8 mouse cellular contexts compared by ENCODE assay signal in the genomic region with DNA sequence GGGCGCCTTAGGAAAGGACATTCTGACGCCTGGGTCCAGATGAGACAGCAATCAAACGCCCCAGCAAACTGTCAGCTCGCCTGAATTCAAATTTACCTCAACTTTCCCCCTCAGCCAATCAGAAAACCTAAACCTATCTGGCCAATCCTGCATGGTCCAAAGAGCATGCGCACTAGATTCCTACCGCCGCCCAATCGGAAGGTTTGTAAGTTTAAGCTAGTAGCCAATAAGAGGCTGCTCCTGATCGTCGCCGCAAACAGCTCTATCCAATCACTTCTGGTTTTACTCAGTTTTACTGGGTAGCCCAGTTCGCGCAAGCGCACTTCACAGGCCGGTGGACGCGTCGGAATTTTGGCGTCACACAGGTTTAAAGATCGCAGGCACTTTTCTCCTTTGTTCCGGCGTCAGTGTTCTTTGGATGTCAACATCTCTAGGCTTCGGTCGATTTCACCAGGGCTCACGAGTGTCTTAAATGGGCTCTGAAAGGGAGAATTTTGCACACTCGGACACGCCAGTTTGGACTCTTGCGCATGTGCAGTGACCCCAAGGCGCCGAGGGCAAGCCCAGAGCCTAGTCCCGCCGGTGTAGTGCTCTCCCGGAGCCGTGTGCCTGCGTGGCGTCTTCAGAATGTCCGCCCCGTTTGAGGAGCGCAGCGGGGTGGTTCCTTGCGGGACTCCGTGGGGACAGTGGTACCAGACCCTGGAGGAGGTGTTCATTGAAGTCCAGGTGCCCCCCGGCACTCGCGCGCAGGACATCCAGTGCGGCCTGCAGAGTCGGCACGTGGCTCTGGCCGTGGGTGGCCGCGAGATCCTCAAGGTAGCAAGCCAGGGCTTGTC. TPM values are rescaled to one million over a fixed set of nuclear protein-coding genes. Genes with fewer than 3 reads are reported as not detected.
A peak's percentile ranks its signal among the peaks of the same experiment; 100 is the strongest.
DNase-seq lines count a peak whose midpoint lies in the region; ATAC-seq and TF ChIP-seq lines count a peak whose summit lies in the region.

A gene (minus strand): TSS at position 84 of the 836 bp plus-strand sequence.
A gene (plus strand): TSS at position 329 of the 836 bp plus-strand sequence.

- TF ChIP-seq CTCF in lung, adult 2 months (IDR thresholded peaks at IDR 0.05; ENCODE audit: insufficient read depth, low read length), result no peak

- peak; percentile 43; the same call in 1 of the 2 replicates for TF ChIP-seq POLR2A in lung, adult 2 months (IDR thresholded peaks at IDR 0.05; ENCODE audit: borderline replicate concordance, extremely low read depth, low read depth, low read length)

- peak within 1 kb of the TSS; percentile 94 for H3K27ac ChIP-seq in ES-E14 (ENCODE audit: insufficient read depth, low read depth, low read length, poor library complexity, severe bottlenecking)
- peak within 1 kb of the TSS; percentile 69 for H3K27ac ChIP-seq in forebrain, embryonic 15.5 days (replicated peaks)

- WGBS in forebrain, embryonic 15.5 days, result under 1% methylated on average over 52 of the region's 52 CpGs
- under 1% methylated on average over 52 of the region's 52 CpGs for WGBS in lung, adult 2 months

- H3K4me3 ChIP-seq in ES-E14 (ENCODE audit: insufficient read depth in 1 of 2, low read depth in 1 of 2, low read length in 2 of 2, poor library complexity in 1 of 2, severe bottlenecking in 1 of 2), result peak within 1 kb of the TSS; percentile 76 to 96
- peak within 1 kb of the TSS; percentile 71 for H3K4me3 ChIP-seq in forebrain, embryonic 15.5 days
- peak within 1 kb of the TSS; percentile 94 for H3K4me3 ChIP-seq in lung, adult 2 months (replicated peaks; ENCODE audit: extremely low read depth, low read depth, low read length)

- peaks cover 0 to 4% of the 10 kb centered on the region in 2 experiments; a peak in 1 of 4 replicates for H3K4me1 ChIP-seq in ES-E14 (ENCODE audit: control insufficient read depth in 2 of 2, insufficient read depth in 2 of 2, low read length in 2 of 2, poor library complexity in 1 of 2)
- H3K4me1 ChIP-seq in forebrain, embryonic 15.5 days, result peaks cover 39% of the 10 kb centered on the region
- H3K4me1 ChIP-seq in lung, adult 2 months (ENCODE audit: control insufficient read depth, insufficient read depth, low read length), result peaks cover 7% of the 10 kb centered on the region

- no peaks in the 10 kb centered on the region for H3K9me3 ChIP-seq in ES-E14 (ENCODE audit: control insufficient read depth, insufficient read depth, low read depth, low read length)
- no peaks in the 10 kb centered on the region for H3K9me3 ChIP-seq in forebrain, embryonic 15.5 days

- peaks cover 15% of the 10 kb centered on the region for H3K36me3 ChIP-seq in ES-E14 (ENCODE audit: control insufficient read depth, insufficient read depth, low read length, poor library complexity, severe bottlenecking)
- peaks cover 24% of the 10 kb centered on the region for H3K36me3 ChIP-seq in forebrain, embryonic 15.5 days

- intact Hi-C loops in heart, postnatal 25 days (cut with DNase I), result loop anchor here (2.0 kb wide), 2 partner anchors 21 to 43 kb away; a partner anchor contains a TSS

- peak within 1 kb of the TSS; percentile 84 for H3K4me2 ChIP-seq in forebrain, embryonic 15.5 days (replicated peaks)

- ATAC-seq in forebrain, embryonic 15.5 days (replicated peaks), result peak; percentile 99
- peak; percentile 99 for ATAC-seq in neutrophil, adult 5-6 weeks (ENCODE audit: extremely low read depth, insufficient number of reproducible peaks, low FRiP score, poor library complexity, severe bottlenecking)

- DNase-seq in ES-E14 (ENCODE audit: low read depth, low spot score), result peak; percentile 98
- DNase-seq in cerebellum, adult 11-12 months, result peak; percentile 97
- peak; percentile 91 for DNase-seq in heart, postnatal 25 days (ENCODE audit: low spot score)
- peak; percentile 92 to 98 for DNase-seq in layer of hippocampus, adult 18-20 months (ENCODE audit: low spot score in 2 of 2)
- peak; percentile 86 for DNase-seq in lung, adult 2 months
- peak; percentile 86 to 94 for DNase-seq in thymus, adult 18-20 months

- peak within 1 kb of the TSS; percentile 99 for H3K9ac ChIP-seq in ES-E14 (ENCODE audit: insufficient read depth, low read depth, low read length, poor library complexity, severe bottlenecking)
- H3K9ac ChIP-seq in forebrain, embryonic 15.5 days (replicated peaks), result peak within 1 kb of the TSS; percentile 78

- H3K27me3 ChIP-seq in forebrain, embryonic 15.5 days, result no peaks in the 10 kb centered on the region

- in situ Hi-C loops in ES-E14 (cut with MboI; ENCODE audit: low sequenced_read_pairs in 2 of 2, unreplicated experiment in 2 of 2), result no loop called here

TF ChIP-seq in ES-E14, 5 proteins besides CTCF, POLR2A, EP300 and RAD21:
- TF ChIP-seq MAFK (IDR thresholded peaks at IDR 0.05; ENCODE audit: insufficient read depth, low read depth, low read length), result no peak
- TF ChIP-seq CHD2 (IDR thresholded peaks at IDR 0.05; ENCODE audit: low read depth, low read length), result peak; percentile 91

RNA-seq across cellular contexts. Expression of the first gene that starts in this region (rescaled TPM):
- total RNA-seq in ES-E14 (2012; rRNA removed), result 108 TPM in 2 replicates
- polyA plus RNA-seq in forebrain, embryonic 15.5 days (2015; fragmentation: Nextera tagmentation; extraction: Ambion mirVana), result 18.2 and 21.0 TPM in 2 replicates
- under 1 TPM; 0.36 to 0.44 TPM for total RNA-seq in heart, postnatal 25 days (2021)
- under 1 TPM in 1 of 2 experiments, not detected in 1; 0.15 TPM for total RNA-seq in layer of hippocampus, adult 18-20 months (2021)
- 0.33 and 0.71 TPM in 2 replicates for polyA plus RNA-seq in lung, adult 2 months (2012; rRNA removed)
- 0.25 TPM in 1 of 2 replicates, not detected in the other for total RNA-seq in neutrophil, adult 5-6 weeks (2017)

RNA-seq across cellular contexts. Expression of the second gene that starts in this region (rescaled TPM):
- 124 and 133 TPM in 2 replicates for total RNA-seq in ES-E14 (2012; rRNA removed)
- 78.7 and 80.2 TPM in 2 replicates for polyA plus RNA-seq in forebrain, embryonic 15.5 days (2015; fragmentation: Nextera tagmentation; extraction: Ambion mirVana)
- total RNA-seq in heart, postnatal 25 days (2021), result 10 to 100 TPM; 13.2 to 16.2 TPM
- 10 to 100 TPM; 17.0 to 19.9 TPM for total RNA-seq in layer of hippocampus, adult 18-20 months (2021)
- 6.7 and 8.4 TPM in 2 replicates for polyA plus RNA-seq in lung, adult 2 months (2012; rRNA removed)
- total RNA-seq in neutrophil, adult 5-6 weeks (2017), result 24.1 and 25.5 TPM in 2 replicates

Comparison
In these comparisons a context has a peak if more than half of its experiments do, and no peak if none do; other contexts are left out.
1. Peak in every context shown above with its lines: DNase-seq, ATAC-seq, H3K4me3 ChIP-seq and H3K27ac ChIP-seq.
2. RNA of the first gene that starts in this region (total RNA-seq): 108 TPM in ES-E14; 0.36 to 0.44 TPM in heart, postnatal 25 days, 0.15 TPM in layer of hippocampus, adult 18-20 months and 0.25 TPM in neutrophil, adult 5-6 weeks; every median in the first group is over 10 times any median in the second.
3. RNA of the first gene that starts in this region (polyA plus RNA-seq): 18.2 to 21.0 TPM in forebrain, embryonic 15.5 days; 0.33 to 0.71 TPM in lung, adult 2 months; every median in the first group is over 10 times any median in the second.